Mouse (Mus musculus) 416B (cell line): ENCODE measurements at regions not wholly inside any gene's neighbourhood (a gene's known extent, or its start where the extent isn't known, plus 50 kb on each side); places are given as distances from the start of the nearest gene placed in this dataset.

ENCODE experiments used
- DNase-seq: peaks from one replicate; pipeline ENCODE4 v3.0.0; 2011; ENCODE audit warnings: low read depth

DNA sequence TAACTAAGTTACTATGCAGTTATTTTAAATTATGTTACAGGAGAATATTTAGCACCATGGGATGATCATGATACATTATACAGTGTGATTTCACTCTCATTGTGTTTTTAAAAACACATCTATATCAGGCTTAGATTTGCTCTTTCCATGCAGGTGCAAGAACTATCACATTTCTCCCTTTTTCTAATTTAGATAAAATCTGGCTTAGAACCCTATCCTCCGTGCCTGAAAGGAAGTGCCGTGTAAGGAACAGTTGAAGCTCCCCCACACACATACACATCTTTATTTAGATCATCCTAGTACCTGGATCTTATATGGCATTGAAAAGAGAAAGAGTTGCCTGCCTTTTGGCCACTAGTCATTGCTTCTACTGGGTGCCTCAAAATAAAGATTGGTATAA, 925.0 kb upstream of the Gm7489 start:
- DNase-seq: no peak

GRCm38 (mm10) chr15:52961491-52961890, 923.2 kb upstream of the Gm7489 start:
- no peak for DNase-seq

GRCm38 (mm10) chr15:52963918-52964317, 920.8 kb upstream of the Gm7489 start:
- DNase-seq: no peak

DNA sequence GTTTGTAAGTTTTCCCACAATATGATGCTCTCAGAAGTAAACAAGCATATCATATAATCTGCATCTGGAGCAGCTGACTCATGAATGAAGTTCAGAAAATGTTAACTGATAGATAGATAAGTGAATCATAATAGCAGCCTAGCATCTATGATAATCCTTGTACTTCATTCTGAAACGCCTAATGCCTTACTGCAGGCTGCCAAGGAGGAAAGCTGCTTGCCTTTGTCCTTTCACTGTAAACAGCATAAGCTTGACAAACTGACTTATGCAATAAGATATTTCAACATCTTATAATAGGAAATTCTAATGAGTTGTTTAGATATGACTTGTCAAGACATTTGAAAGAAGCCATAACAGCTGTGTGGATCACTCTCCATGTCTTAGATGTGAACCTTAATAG, 920.3 kb upstream of the Gm7489 start:
- no peak for DNase-seq

DNA sequence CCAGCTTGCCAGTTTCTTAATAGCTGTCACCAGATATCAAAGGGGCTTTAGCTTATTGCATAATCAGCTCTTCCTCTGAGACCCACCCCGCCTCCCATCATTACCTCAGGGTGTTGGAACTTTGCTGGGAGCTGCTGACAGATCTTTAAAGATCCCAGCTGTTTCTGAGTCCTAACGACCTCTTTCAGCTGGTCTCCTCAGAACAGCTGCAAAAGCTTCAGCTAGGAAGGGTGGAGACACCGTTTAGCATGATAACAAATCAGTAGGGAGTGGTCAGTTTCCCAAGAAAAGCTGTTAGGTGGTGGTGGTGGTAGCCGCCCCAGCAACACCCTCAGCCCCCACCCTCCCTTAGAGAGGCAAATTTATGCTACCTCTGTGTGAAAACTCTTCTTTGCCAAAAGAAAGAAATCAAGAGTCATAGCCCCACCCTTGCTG, 916.9 kb upstream of the Gm7489 start:
- no peak for DNase-seq

GRCm38 (mm10) chr15:52982821-52983220, 901.9 kb upstream of the Gm7489 start:
- DNase-seq: no peak

- DNase-seq: no peak
These were observed 894.1 kb upstream of the Gm7489 start for GRCm38 (mm10) chr15:52990580-52990979.

DNA sequence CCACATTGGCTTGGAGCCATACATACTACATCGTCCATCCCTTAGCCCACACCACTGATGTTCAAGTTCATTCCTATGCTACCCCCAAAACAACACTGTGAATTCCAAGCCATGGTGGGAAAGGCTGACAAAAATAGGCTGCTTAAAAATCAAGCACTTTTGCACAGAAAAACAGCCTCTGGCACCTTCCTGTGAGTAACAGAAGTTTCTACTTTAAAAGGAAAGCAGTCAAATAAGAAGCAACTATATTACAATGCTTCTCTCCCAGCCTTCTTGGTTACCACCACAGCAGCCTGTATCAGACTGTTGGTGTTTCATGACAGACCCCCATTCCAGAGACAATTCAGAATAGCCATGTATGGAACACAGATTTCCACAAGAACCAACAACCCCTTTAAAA, 890.4 kb upstream of the Gm7489 start:
- DNase-seq: no peak

- no peak for DNase-seq
These were observed 885.5 kb upstream of the Gm7489 start for GRCm38 (mm10) chr15:52999200-52999599.

DNA sequence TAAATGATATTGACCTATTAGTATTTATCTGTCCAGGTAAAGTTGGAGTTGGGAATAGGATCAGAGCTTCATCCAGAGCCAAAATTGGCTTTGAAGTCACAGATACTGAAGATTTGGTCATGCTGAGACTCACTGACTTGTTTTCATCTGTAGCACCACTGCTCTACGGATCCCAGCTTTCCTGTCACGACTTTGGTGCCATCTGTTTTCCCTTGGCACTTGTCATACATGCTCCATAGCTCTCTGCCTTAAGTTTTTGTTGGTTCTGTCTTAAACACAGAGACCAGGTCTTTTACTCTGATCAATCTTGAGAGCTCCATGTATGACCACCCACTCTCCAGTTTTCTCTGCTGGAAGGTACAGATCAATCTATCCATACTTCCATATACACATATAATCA, 884.9 kb upstream of the Gm7489 start:
- DNase-seq: no peak

GRCm38 (mm10) chr15:53001429-53001828, 883.3 kb upstream of the Gm7489 start:
- no peak for DNase-seq

DNA sequence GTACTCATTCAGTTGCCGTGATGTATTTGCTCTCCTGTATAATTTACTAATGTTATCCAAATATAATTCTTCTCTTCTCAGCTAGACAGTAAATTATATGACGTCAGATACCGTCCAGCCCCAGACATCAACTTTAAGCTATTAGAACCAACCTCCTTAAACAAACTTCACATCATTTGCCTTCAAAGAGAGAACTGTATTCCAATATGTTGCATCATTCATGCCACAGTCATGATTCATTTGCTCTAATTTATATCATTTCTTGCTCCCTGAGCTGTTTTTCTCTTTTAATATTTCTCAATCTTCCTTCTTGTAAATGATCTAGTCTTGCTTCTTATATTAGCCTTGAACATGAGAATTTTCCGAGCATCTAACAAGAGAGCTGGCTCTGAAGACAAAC, 882.7 kb upstream of the Gm7489 start:
- no peak for DNase-seq

GRCm38 (mm10) chr15:53004078-53004477, 880.6 kb upstream of the Gm7489 start:
- DNase-seq: no peak

DNA sequence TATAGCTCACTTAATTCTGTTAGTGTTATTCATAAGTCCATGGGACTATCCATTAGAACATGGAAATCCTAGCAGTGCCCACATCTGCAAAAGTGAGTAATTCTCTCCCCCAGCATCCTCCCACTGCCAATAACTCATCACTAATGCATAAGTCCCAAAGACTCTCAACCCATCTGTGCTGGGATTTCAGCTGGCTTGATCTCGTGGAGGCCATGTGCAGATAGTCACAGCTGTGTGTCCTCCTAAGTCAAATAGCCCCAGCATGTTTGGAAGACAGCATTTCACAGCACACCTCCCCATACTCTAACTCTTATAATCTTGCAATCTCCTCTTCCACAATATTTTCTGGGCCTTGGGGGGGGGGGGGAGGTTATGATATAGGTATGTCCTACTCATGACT, 877.9 kb upstream of the Gm7489 start:
- DNase-seq: no peak

GRCm38 (mm10) chr15:53009337-53009736, 875.4 kb upstream of the Gm7489 start:
- DNase-seq: no peak
